Mouse (Mus musculus) lung, postnatal 0 days (tissue): ENCODE data around the gene Gm20388.

ENCODE experiments used
- CTCF ChIP-seq: IDR thresholded peaks from 2 replicates; pipeline ENCODE4 v1.5.1; 2016; ENCODE audit warnings: antibody characterized with exemption, mild to moderate bottlenecking
- EP300 ChIP-seq: IDR thresholded peaks from 2 replicates; pipeline ENCODE4 v1.6.1; 2016; ENCODE audit warnings: antibody characterized with exemption, mild to moderate bottlenecking, control low read depth

- TF ChIP-seq CTCF = no peak
- TF ChIP-seq EP300 = no peak
These were observed 4179.8 kb downstream of the Gm20388 start for GRCm38 (mm10) chr8:124090473-124090872.
